Mouse (Mus musculus): ENCODE data around the gene Tenm3. TPM values are rescaled to one million over a fixed set of nuclear protein-coding genes. Genes with fewer than 3 reads are reported as not detected.

Gene Tenm3
- polyA plus RNA-seq, 1 experiment: 2.3 TPM

GRCm38 (mm10) chr8:48742741-48743140, 101.0 kb downstream of the Tenm3 start:
- WGBS: 94% methylated on average over 6 of the region's 6 CpGs

DNA sequence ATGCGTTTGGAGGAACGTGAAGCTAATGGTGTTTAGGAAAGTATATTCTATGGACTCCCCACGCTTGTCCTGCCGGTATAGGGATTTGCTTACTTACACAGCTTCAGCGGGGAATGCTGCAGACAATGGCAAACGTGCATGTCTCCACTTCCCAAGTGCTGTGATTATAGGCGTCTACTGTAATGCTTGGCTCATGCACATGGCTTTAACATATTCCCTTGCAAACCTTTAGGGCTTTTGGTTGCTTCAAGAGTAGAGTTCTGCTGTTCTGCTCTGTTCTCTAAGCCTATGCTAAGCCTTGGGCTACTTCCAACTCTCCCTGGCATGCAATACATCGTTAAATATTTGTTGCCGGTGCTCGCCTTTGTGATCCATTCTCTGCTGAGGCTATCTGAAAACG, 102.8 kb downstream of the Tenm3 start:
- Histone ChIP-seq H3K27me3 (ENCODE audit: control insufficient read depth, insufficient read depth, low read length) (no peaks in the 10 kb centered on the region), H3K27ac (ENCODE audit: control insufficient read depth, insufficient read depth, low read length) (no peak overlapping the region), H3K4me3 (ENCODE audit: control insufficient read depth, insufficient read depth, low read length) (no peak overlapping the region), H3K36me3 (ENCODE audit: control insufficient read depth, insufficient read depth, low read length) (no peaks in the 10 kb centered on the region), H3K4me1 (replicated peaks; ENCODE audit: control insufficient read depth, insufficient read depth, low read length) (no peaks in the 10 kb centered on the region)
- no peak for DNase-seq
- 90% methylated on average over 11 of the region's 11 CpGs for WGBS
- no peak for TF ChIP-seq CTCF (IDR thresholded peaks at IDR 0.05; ENCODE audit: borderline replicate concordance, control insufficient read depth, extremely low read depth, insufficient read depth, low read length, poor library complexity)

More at GRCm38 (mm10) chr8:48742741-48743140, 101.0 kb downstream of the Tenm3 start:
- Histone ChIP-seq H3K27ac (ENCODE audit: control insufficient read depth, insufficient read depth, low read length) (no peak overlapping the region), H3K36me3 (ENCODE audit: control insufficient read depth, insufficient read depth, low read length) (no peaks in the 10 kb centered on the region), H3K4me1 (replicated peaks; ENCODE audit: control insufficient read depth, insufficient read depth, low read length) (no peaks in the 10 kb centered on the region), H3K27me3 (ENCODE audit: control insufficient read depth, insufficient read depth, low read length) (no peaks in the 10 kb centered on the region), H3K4me3 (ENCODE audit: control insufficient read depth, insufficient read depth, low read length) (no peak overlapping the region)
- no peak for TF ChIP-seq POLR2A (IDR thresholded peaks at IDR 0.05; ENCODE audit: control insufficient read depth, extremely low read depth, insufficient read depth, low read length, poor library complexity)
- no peak for DNase-seq

DNA sequence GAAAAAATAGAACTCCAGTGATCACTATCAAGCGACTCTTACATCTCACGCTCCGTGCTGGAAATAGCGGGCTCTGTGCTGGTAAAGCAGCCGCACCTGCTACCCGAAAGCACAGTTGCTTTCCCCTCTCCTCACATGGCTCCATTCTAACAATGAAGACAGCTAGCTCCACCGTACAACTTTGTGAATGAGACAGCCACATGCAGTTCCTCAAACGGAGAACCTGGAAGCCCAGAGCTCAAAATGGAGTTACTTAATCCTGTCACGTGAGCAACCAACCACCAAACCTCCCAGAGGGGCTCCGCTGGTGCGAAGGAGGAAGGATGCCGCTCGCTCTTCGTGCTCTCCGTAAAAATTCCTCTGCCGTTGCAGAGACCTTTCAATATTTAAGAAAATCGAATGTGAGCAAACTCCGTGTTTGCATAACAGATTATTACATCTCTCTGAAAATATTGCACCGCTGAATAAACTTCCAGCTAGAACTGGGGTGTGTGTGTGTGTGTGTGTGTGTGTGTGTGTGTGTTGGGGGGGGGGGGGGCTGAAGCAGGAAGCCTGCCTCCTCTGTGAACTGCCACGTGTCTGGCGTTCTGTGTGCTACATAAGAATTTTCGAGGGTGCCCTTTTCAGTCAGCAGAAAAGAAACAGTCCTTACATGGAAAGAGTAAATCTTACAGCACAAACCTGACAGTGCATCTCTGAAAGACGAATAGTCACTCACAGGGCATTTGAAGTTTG, 103.4 kb downstream of the Tenm3 start:
- no peaks in the 10 kb centered on the region for H3K36me3 ChIP-seq (ENCODE audit: control insufficient read depth, insufficient read depth, low read length)
- no peak overlapping the region for H3K27ac ChIP-seq (ENCODE audit: control insufficient read depth, insufficient read depth, low read length)
- H3K27me3 ChIP-seq (ENCODE audit: control insufficient read depth, insufficient read depth, low read length): no peaks in the 10 kb centered on the region
- no peaks in the 10 kb centered on the region for H3K4me1 ChIP-seq (replicated peaks; ENCODE audit: control insufficient read depth, insufficient read depth, low read length)
- no peak overlapping the region for H3K4me3 ChIP-seq (ENCODE audit: control insufficient read depth, insufficient read depth, low read length)
- no peak for TF ChIP-seq POLR2A (IDR thresholded peaks at IDR 0.05; ENCODE audit: control insufficient read depth, extremely low read depth, insufficient read depth, low read length, poor library complexity)
- 45% methylated on average over 23 of the region's 23 CpGs for WGBS
- DNase-seq: no peak

- DNase-seq: no peak
- H3K27ac ChIP-seq (ENCODE audit: control insufficient read depth, insufficient read depth, low read length): no peak overlapping the region
- no peaks in the 10 kb centered on the region for H3K4me1 ChIP-seq (replicated peaks; ENCODE audit: control insufficient read depth, insufficient read depth, low read length)
- no peak overlapping the region for H3K4me3 ChIP-seq (ENCODE audit: control insufficient read depth, insufficient read depth, low read length)
- no peaks in the 10 kb centered on the region for H3K27me3 ChIP-seq (ENCODE audit: control insufficient read depth, insufficient read depth, low read length)
- no peak for TF ChIP-seq POLR2A (IDR thresholded peaks at IDR 0.05; ENCODE audit: control insufficient read depth, extremely low read depth, insufficient read depth, low read length, poor library complexity)
- TF ChIP-seq CTCF (IDR thresholded peaks at IDR 0.05; ENCODE audit: borderline replicate concordance, control insufficient read depth, extremely low read depth, insufficient read depth, low read length, poor library complexity): no peak
- 87% methylated on average over 10 of the region's 10 CpGs for WGBS
- H3K36me3 ChIP-seq (ENCODE audit: control insufficient read depth, insufficient read depth, low read length): no peaks in the 10 kb centered on the region
Measured at GRCm38 (mm10) chr8:48733731-48734130, 110.0 kb downstream of the Tenm3 start.

- no peak for TF ChIP-seq POLR2A (IDR thresholded peaks at IDR 0.05; ENCODE audit: control insufficient read depth, extremely low read depth, insufficient read depth, low read length, poor library complexity)
- TF ChIP-seq CTCF (IDR thresholded peaks at IDR 0.05; ENCODE audit: borderline replicate concordance, control insufficient read depth, extremely low read depth, insufficient read depth, low read length, poor library complexity): no peak
- Histone ChIP-seq H3K4me1 (replicated peaks; ENCODE audit: control insufficient read depth, insufficient read depth, low read length) (no peaks in the 10 kb centered on the region), H3K36me3 (ENCODE audit: control insufficient read depth, insufficient read depth, low read length) (no peaks in the 10 kb centered on the region), H3K27ac (ENCODE audit: control insufficient read depth, insufficient read depth, low read length) (no peak overlapping the region), H3K27me3 (ENCODE audit: control insufficient read depth, insufficient read depth, low read length) (no peaks in the 10 kb centered on the region), H3K4me3 (ENCODE audit: control insufficient read depth, insufficient read depth, low read length) (no peak overlapping the region)
- DNase-seq: no peak
- WGBS: 89% methylated on average over 4 of the region's 4 CpGs
Measured at GRCm38 (mm10) chr8:48733057-48733456, 110.7 kb downstream of the Tenm3 start.

- Histone ChIP-seq H3K4me3 (ENCODE audit: control insufficient read depth, insufficient read depth, low read length) (no peak overlapping the region), H3K4me1 (replicated peaks; ENCODE audit: control insufficient read depth, insufficient read depth, low read length) (no peaks in the 10 kb centered on the region), H3K36me3 (ENCODE audit: control insufficient read depth, insufficient read depth, low read length) (no peaks in the 10 kb centered on the region), H3K27me3 (ENCODE audit: control insufficient read depth, insufficient read depth, low read length) (no peaks in the 10 kb centered on the region), H3K27ac (ENCODE audit: control insufficient read depth, insufficient read depth, low read length) (no peak overlapping the region)
- no peak for DNase-seq
- TF ChIP-seq CTCF (IDR thresholded peaks at IDR 0.05; ENCODE audit: borderline replicate concordance, control insufficient read depth, extremely low read depth, insufficient read depth, low read length, poor library complexity) (no peak), POLR2A (IDR thresholded peaks at IDR 0.05; ENCODE audit: control insufficient read depth, extremely low read depth, insufficient read depth, low read length, poor library complexity) (no peak)
- 85% methylated on average over 6 of the region's 6 CpGs for WGBS
Measured at GRCm38 (mm10) chr8:48730701-48731100, 113.0 kb downstream of the Tenm3 start.

Measured in thymus, adult 2 months (tissue).